Mouse (Mus musculus): Measurements from ENCODE around the gene Il23a.
A peak's percentile ranks its signal among the peaks of the same experiment; 100 is the strongest.
"Not testable (repeated sequence)": the region's sequence is repeated elsewhere in the genome, so short reads cannot be mapped to it uniquely, and the experiment has no call there.

The Il23a gene

DNA sequence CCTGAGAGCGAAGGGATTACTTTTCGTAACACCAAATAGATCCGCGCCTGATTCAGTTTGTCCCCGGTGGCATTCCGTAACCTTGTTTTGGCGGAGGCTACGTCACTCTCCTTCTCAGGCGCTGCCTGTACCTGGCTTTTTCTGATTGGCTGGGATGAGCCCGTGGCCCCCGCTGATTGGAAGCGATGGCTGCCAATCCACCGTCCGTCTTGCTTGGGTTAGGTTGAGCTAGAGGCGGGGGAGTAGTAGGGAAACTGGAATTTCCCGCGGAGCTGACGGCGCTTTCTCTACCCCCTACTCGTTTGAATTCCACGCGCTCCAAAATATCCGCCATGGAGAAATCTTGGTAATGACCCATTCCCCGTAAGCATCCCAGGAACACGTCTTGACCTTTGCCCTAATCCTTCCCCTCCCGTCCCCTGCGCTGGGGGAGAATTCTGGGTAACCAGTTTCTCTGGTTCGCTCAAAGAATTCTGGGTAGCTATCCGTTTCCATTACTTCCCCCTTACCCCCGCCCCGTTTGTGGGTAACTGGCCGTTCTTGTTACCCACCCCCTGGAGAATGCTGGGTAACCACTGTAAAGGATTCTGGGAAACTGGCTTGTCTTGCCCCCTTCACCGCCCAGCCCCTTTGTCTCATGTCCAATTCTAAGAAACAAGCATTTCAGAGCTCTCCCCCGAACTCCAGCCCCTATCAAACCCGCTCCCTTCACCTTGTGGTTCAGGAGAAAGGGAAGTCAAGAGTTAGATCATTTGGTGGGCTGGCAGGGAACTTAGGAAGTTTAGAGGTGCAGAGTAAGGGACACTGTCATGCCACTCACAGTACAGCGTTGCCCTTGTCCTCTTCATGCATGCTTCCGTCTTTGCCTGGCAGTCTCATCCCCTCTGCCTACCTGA is 4.8 kb upstream of the Il23a start, which contains the start of gene Pan2:
Pan2 (plus strand) TSS at position 210 of the 896 bp plus-strand sequence.
- DNase-seq = peak; percentile 98

GRCm38 (mm10) chr10:128302785-128303125 is 4.2 kb upstream of the Il23a start:
- no peak for DNase-seq

DNA sequence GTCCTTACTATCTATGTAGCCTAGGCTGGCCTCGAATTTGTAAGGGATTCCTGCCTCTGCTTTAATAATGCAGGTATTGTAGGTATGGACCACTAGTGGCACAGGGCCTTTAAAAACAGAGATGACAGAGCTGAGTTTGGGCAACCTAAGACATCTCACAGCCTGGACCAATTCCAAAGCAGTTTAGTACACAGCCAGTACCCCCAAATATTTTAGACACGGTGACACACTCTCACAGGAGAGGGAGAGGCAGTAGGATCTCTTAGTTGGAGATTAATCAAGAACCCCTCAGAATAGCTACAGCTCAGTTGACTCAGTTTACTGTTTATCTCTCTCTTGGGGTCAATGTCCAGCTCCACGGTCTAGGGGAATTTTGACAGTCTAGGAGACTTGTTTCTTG is 3.8 kb upstream of the Il23a start:
- DNase-seq = no peak

DNA sequence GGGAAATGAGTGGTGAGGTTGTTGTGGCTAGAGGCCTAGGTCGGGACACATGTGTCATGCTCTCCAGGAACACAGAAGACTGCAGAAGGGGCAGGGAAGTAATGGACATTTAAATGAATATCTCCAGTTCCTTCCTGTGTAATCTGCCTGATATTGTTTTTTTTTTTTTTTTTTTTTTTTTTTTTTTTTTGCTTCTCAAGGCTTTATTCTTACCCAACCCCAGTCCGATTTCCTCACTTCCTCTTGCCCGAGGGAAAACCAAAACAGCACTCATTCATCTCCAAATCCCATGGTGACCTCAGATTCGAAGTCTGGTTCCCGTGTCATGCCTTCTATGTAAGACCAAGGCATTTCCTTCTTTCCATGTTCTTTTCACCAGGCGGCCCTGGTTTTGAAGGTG is 309 bp downstream of the Il23a start:
- DNase-seq = no peak

DNA sequence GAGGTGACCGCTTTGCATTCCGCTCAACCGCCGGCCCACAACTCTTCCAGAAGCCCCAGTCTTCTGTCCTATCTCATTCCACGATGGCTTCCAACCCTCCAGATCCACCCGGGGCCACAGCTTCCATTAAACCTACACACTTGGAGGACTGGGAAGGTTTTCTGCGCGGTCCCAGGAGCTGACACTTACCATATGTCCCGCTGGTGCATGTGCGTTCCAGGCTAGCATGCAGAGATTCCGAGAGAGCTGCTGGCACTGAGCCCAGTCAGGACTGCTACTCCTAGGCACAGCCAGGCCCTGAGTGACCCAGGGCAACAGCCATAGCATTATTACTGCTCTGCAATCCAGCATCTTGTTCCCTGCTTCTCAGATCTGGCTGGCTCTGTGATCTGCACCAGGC is 930 bp downstream of the Il23a start:
- DNase-seq = peak; percentile 36

GRCm38 (mm10) chr10:128297221-128297620 is 1.3 kb downstream of the Il23a start:
- DNase-seq = no peak

DNA sequence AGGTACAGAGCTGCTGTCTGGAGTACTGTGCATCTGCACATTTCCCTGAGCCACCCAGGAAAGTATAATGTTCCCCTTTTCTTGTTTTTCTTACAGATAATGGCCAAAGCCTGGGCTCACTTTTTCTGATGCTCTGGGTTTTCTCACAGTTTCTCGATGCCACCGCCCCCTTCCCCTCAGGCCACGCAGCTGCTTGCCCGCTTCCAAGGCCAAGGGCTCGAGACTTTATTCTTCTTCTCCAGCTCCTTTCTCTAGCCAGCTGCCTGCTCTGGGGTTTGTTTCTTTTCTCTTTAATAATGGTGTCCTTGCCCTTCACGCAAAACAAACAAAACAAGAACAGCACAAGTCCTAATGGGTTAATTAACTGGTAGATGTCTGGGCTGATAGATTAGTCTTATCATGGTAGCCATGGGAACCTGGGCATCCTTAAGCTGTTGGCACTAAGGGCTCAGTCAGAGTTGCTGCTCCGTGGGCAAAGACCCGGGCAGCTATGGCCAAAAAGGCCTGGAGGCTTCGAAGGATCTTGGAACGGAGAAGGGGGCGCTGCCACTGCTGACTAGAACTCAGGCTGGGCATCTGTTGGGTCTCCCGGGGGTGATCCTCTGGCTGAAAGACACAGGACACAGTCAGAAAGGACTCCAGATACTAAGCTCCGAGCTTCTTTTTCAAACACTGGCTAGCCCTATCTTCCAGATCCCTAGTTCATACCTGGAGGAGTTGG is 2.0 kb downstream of the Il23a start:
- no peak for DNase-seq

- not testable (repeated sequence) for DNase-seq
Measured at GRCm38 (mm10) chr10:128290594-128290993, 8.0 kb downstream of the Il23a start.

DNA sequence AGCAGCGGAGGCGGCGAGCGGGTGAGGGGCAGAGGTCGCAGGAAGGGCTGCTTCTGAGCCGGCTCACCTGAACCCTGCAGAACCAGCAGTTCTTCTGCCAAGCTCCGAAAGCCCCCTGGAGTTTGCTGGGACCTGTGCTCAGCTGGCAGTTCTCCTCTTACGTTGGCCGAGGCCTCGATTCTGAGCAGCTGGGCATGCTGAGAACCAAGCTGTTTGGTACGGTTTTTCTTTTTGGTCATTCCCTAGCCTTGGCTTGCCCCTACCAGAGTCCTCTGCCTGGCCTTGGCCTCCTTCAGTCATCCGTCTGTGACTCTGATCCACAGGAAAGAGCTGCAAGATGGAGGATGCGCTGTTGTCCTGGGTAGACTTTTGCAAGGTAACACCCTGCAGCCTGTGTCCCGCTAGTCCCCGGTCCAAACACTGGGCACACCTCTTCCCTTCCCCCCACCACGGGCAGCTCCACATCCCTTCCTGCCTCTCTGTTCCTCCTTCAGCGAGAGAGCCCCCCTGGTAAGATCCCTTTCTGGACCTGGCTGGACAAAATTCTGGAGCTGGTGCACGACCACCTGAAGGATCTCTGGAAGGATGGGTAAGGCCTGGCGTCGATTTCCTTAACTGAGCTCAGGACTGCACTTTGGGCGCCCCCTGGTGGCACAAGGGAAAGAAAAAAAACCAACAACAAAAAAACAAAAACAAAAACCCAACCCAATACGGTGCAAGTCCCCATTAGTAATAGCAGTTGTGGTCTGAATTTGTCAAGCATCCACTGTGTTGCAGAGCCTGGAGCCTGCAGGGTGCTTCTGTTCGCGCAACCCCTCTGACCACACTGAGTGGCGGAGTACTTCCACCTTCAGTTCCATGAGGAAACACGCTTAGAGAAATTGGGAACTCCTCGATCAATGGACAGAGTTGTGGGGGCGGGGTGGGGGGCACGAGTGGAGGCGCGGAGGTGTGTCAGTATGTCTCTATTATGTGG is 14.7 kb downstream of the Il23a start:
- DNase-seq = peak; percentile 72

DNA sequence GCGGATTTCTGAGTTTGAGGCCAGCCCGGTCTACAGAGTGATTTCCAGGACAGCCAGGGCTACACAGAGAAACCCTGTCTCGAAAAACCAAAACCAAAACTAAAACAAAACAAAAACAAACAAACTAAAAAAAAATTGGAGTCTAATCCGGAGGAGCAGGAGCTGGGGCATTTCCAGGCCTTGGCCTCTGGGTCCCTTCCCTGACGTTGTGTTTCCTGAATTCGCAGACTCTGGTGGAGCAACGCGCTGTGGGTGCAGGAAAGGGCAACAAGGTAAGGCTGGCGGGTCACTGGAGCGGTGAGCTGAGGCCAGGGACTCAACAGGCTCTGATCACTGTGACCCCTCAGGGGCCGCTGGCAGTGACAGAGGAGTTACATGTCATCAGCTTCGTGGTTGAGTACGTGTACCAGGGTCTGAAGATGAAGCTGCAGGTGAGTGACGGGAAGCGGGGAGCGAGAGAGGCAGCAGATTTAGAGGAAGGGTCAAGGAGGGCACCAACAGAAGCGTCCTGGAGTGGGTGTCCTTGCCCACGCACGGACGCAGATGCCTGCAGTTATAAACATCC is 15.6 kb downstream of the Il23a start:
- DNase-seq = no peak

- DNase-seq = no peak
Measured at GRCm38 (mm10) chr10:128281682-128282081, 16.9 kb downstream of the Il23a start.

DNA sequence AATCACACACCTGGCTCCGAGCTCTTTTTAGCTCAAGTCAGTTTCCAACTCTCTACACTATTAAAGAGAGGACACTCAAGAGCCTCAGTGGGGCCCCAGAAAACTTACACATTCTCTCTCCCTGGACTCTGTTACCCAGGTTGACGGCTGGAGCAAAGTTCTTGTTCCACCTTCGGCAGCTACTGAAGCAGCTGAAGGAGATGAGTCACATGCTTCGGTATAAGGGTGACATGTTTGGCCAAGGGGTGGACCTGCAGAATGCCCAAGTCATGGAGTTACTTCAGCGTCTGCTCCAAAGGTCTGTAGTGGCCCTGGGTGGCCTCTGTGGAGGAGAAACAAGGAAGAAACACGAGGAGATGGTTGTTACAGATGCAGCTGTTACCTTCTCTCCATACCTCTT is 17.6 kb downstream of the Il23a start:
- no peak for DNase-seq

DNA sequence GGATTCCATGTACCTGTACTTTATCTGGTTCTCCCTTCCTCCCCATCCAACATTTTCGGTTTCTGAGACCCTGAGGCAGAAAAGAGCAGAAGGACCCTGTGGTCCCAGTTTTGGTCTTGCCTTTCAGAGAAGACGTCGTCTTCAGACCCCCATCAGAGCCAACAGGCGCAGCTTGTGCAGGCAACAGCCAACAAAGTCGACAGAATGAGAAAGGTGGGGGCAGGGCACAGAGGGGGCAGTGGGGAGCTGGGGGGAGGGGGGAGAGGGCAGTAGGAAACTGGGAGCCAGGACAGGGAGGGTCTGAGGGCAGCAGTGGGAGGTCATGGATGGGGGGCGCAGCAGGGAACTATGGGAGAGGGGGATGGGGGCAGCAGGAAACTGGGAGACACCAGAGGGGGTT is 20.4 kb downstream of the Il23a start:
- DNase-seq = no peak

- not testable (repeated sequence) for DNase-seq
Measured at GRCm38 (mm10) chr10:128275374-128275773, 23.2 kb downstream of the Il23a start.

DNA sequence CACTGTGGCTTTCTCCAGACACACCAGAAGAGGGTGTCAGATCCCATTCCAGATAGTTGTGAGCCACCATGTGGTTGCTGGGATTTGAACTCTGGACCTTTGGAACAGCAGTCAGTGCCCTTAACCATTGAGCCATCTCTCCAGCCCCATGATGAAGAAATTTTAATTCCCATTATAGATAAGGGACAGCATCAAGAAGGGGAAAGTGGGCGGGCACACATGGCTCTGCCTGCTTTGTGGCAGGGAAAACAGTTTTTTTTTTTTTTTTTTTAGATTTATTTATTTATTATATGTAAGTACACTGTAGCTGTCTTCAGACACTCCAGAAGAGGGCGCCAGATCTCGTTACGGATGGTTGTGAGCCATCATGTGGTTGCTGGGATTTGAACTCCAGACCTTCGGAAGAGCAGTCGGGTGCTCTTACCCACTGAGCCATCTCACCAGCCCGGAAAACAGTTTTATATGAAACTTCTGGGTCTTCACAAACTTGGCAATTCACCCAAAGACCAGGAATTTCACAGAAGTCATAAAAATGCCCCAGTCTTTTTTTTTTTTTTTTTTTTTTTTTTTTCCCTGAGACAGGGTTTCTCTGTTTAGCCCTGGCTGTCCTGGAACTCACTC is 25.6 kb downstream of the Il23a start:
- DNase-seq = not testable (repeated sequence)

DNA sequence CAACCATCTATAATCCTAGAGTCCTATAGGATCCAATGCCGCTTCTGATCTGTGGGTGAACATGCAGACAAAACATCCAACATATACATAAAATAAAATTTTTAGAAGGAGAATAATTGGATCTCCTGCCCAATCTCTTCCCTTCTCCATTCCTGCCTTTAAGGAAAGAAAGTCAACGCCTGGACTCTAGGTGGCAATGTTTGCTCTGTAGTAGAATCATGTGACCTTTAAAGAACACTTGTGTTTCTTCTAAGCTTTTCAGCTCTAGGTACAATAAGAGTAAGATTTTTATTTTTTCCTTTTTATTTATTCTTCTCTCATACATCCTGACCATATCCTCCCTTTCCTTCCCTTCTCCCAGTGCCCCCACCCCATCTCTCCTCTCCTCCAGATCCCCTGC is 26.7 kb downstream of the Il23a start:
- no peak for DNase-seq

DNA sequence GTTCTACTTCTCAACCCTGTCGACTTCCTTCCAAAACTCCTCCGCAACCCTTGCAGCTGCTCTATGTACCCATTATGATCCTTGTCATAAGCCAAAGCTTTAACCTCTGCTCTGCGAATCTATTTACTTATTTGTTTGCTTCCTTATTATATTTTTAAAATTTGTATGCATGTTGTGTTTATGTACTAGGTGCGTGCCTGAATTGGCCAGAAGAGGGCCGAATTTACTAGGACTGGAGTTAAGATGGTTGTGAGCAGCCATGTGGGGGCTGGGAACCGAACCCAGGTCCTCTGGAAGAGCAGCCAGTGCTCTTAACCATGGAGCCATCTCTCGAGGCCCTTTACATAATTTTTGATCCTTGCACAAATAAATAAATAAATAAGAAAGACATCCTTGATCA is 27.7 kb downstream of the Il23a start:
- DNase-seq = no peak

GRCm38 (mm10) chr10:128270287-128270841 is 28.2 kb downstream of the Il23a start, which contains the start of gene Stat2:
TSS of gene Stat2 (plus strand) at chr10:128270559.
- peak; percentile 98 for DNase-seq

GRCm38 (mm10) chr10:128269206-128269910 is 29.2 kb downstream of the Il23a start:
- no peak for DNase-seq

DNA sequence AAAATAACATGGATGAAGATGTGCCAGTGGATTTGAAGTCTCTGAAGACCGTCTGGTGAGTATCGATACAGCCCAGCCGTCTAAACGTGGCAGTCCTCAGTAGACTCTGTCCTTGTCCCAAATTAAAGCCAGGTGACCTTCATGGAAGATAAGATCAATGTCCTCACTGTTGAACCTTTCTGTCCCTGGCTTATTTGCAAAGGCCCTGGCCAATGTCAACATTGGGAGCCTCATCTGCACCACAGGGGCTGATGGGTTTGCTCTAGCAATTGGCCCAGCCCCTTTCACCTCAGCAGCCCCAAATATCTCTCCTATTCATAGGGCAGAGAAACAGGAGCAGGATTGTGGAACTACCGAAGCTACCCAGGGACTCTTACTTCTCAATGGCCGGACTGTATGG is 30.2 kb downstream of the Il23a start, which contains the start of gene Apof:
Apof (plus strand) TSS at position 301 of the 400 bp plus-strand sequence.
- peak; percentile 46 for DNase-seq

Data from liver (tissue).